Comparison of ENCODE assay signal across 9 mouse cellular contexts in genomic region chr7:30954971-30955520, GRCm38 (mm10). TPM values are rescaled to one million over a fixed set of nuclear protein-coding genes. Genes with fewer than 3 reads are reported as not detected.
DNase-seq lines count a peak whose midpoint lies in the region; ATAC-seq and TF ChIP-seq lines count a peak whose summit lies in the region.
"Had no signal": no experiment of that assay in that cellular context is flagged by ENCODE, and none has a peak within 500 bp of the region (broad histone marks: within the 10 kb centered on the region; RNA-seq: fewer than 3 reads in every experiment).

No protein-coding gene starts in this region.

- DNase-seq in lung, embryonic 14.5 days: no peak
- no peak for DNase-seq in lung, postnatal 14 days
- no peak for DNase-seq in forebrain, embryonic 11.5 days (ENCODE audit: low spot score)
- DNase-seq in layer of hippocampus, adult 8-10 months (ENCODE audit: low spot score in 2 of 2): no peak
- DNase-seq in thymus, adult 2 months: no peak
- DNase-seq in spleen, postnatal 10 days (ENCODE audit: low spot score in 2 of 2): no peak

- peak overlapping the region; percentile 97 for H3K4me3 ChIP-seq in lung, embryonic 14.5 days (ENCODE audit: low read depth, low read length)
- H3K4me3 ChIP-seq in forebrain, embryonic 11.5 days (ENCODE audit: low read depth, low read length): peak overlapping the region; percentile 95
- peak overlapping the region; percentile 92 for H3K4me3 ChIP-seq in intestine, postnatal 0 days (ENCODE audit: low read depth, low read length)
- peak overlapping the region; percentile 94 for H3K4me3 ChIP-seq in neural tube, embryonic 13.5 days
- no peak overlapping the region for H3K4me3 ChIP-seq in thymus, adult 2 months (ENCODE audit: control insufficient read depth, insufficient read depth, low read length)

- TF ChIP-seq POLR2A in thymus, adult 2 months (IDR thresholded peaks at IDR 0.05; ENCODE audit: control insufficient read depth, extremely low read depth, insufficient read depth, low read length, poor library complexity): no peak

- no peaks in the 10 kb centered on the region for H3K4me1 ChIP-seq in lung, embryonic 14.5 days (ENCODE audit: insufficient read depth)
- H3K4me1 ChIP-seq in forebrain, embryonic 11.5 days (replicated peaks; ENCODE audit: control insufficient read depth, insufficient read depth, low read length): peaks cover 10% of the 10 kb centered on the region
- H3K4me1 ChIP-seq in intestine, postnatal 0 days (replicated peaks; ENCODE audit: control insufficient read depth, insufficient read depth, low read length): peaks cover 4% of the 10 kb centered on the region; the same call in 1 of the 2 replicates
- peaks cover 47% of the 10 kb centered on the region for H3K4me1 ChIP-seq in neural tube, embryonic 13.5 days (replicated peaks)
- peaks cover 12% of the 10 kb centered on the region for H3K4me1 ChIP-seq in thymus, adult 2 months (replicated peaks; ENCODE audit: control insufficient read depth, insufficient read depth, low read length)

- WGBS in lung, embryonic 14.5 days: 78% methylated on average over 12 of the region's 12 CpGs
- WGBS in forebrain, embryonic 11.5 days: 90% methylated on average over 12 of the region's 12 CpGs
- 81% methylated on average over 12 of the region's 12 CpGs for WGBS in intestine, postnatal 0 days
- 75% methylated on average over 12 of the region's 12 CpGs for WGBS in neural tube, embryonic 13.5 days
- 94% methylated on average over 12 of the region's 12 CpGs for WGBS in thymus, adult 2 months

- H3K27me3 ChIP-seq in lung, embryonic 14.5 days (ENCODE audit: insufficient read depth, low read length): no peaks in the 10 kb centered on the region
- H3K27me3 ChIP-seq in forebrain, embryonic 11.5 days (ENCODE audit: control insufficient read depth, insufficient read depth, low read length): no peaks in the 10 kb centered on the region
- no peaks in the 10 kb centered on the region for H3K27me3 ChIP-seq in intestine, postnatal 0 days (replicated peaks; ENCODE audit: control insufficient read depth, insufficient read depth, low read length)
- no peaks in the 10 kb centered on the region for H3K27me3 ChIP-seq in neural tube, embryonic 13.5 days
- H3K27me3 ChIP-seq in thymus, adult 2 months (ENCODE audit: control insufficient read depth, insufficient read depth, low read length): no peaks in the 10 kb centered on the region

- no peak for TF ChIP-seq CTCF in lung, embryonic 14.5 days (IDR thresholded peaks at IDR 0.05; ENCODE audit: low read depth)
- no peak for TF ChIP-seq CTCF in intestine, postnatal 0 days (IDR thresholded peaks at IDR 0.05; ENCODE audit: low read depth)
- no peak for TF ChIP-seq CTCF in thymus, adult 2 months (IDR thresholded peaks at IDR 0.05; ENCODE audit: borderline replicate concordance, control insufficient read depth, extremely low read depth, insufficient read depth, low read length, poor library complexity)

- peak overlapping the region; percentile 88 for H3K4me2 ChIP-seq in lung, embryonic 14.5 days
- H3K4me2 ChIP-seq in forebrain, embryonic 11.5 days (ENCODE audit: low read depth, low read length, severe bottlenecking): peak overlapping the region; percentile 90
- H3K4me2 ChIP-seq in intestine, postnatal 0 days (replicated peaks; ENCODE audit: low read depth): peak overlapping the region; percentile 92
- peak overlapping the region; percentile 94 for H3K4me2 ChIP-seq in neural tube, embryonic 13.5 days

- no peaks in the 10 kb centered on the region for H3K9me3 ChIP-seq in lung, embryonic 14.5 days (ENCODE audit: low read depth, low read length)
- H3K9me3 ChIP-seq in forebrain, embryonic 11.5 days (ENCODE audit: control insufficient read depth, low read length): no peaks in the 10 kb centered on the region
- H3K9me3 ChIP-seq in intestine, postnatal 0 days (ENCODE audit: control insufficient read depth): no peaks in the 10 kb centered on the region
- no peaks in the 10 kb centered on the region for H3K9me3 ChIP-seq in neural tube, embryonic 13.5 days

- no peak overlapping the region; the same call in 1 of the 2 replicates for H3K9ac ChIP-seq in lung, embryonic 14.5 days
- no peak overlapping the region; the same call in 1 of the 2 replicates for H3K9ac ChIP-seq in forebrain, embryonic 11.5 days (ENCODE audit: low read length)
- H3K9ac ChIP-seq in intestine, postnatal 0 days (ENCODE audit: low read depth, low read length): no peak overlapping the region
- peak overlapping the region; percentile 100 for H3K9ac ChIP-seq in neural tube, embryonic 13.5 days

- ATAC-seq in lung, embryonic 14.5 days (ENCODE audit: insufficient read depth): no peak
- no peak for ATAC-seq in forebrain, embryonic 11.5 days (replicated peaks; ENCODE audit: low FRiP score)
- no peak for ATAC-seq in intestine, postnatal 0 days
- no peak for ATAC-seq in neural tube, embryonic 13.5 days (ENCODE audit: low read depth)

- no peak overlapping the region for H3K27ac ChIP-seq in lung, embryonic 14.5 days (ENCODE audit: low read depth)
- H3K27ac ChIP-seq in forebrain, embryonic 11.5 days (ENCODE audit: low read depth, low read length): no peak overlapping the region
- no peak overlapping the region for H3K27ac ChIP-seq in intestine, postnatal 0 days (ENCODE audit: low read depth, low read length)
- H3K27ac ChIP-seq in neural tube, embryonic 13.5 days (replicated peaks): no peak overlapping the region
- H3K27ac ChIP-seq in thymus, adult 2 months (ENCODE audit: control insufficient read depth, insufficient read depth, low read length): no peak overlapping the region

- H3K36me3 ChIP-seq in lung, embryonic 14.5 days (ENCODE audit: insufficient read depth): peaks cover 66% of the 10 kb centered on the region
- H3K36me3 ChIP-seq in forebrain, embryonic 11.5 days (ENCODE audit: control insufficient read depth, insufficient read depth, low read length): peaks cover 10% of the 10 kb centered on the region
- H3K36me3 ChIP-seq in intestine, postnatal 0 days (ENCODE audit: control insufficient read depth, insufficient read depth): peaks cover 56% of the 10 kb centered on the region
- peaks cover 66% of the 10 kb centered on the region for H3K36me3 ChIP-seq in neural tube, embryonic 13.5 days
- H3K36me3 ChIP-seq in thymus, adult 2 months (ENCODE audit: control insufficient read depth, insufficient read depth, low read length): peaks cover 48% of the 10 kb centered on the region

RNA-seq across cellular contexts. Expression of gene Usf2, which starts 1.6 kb away (rescaled TPM):
- 21.8 and 23.3 TPM in 2 replicates for polyA plus RNA-seq in lung, embryonic 14.5 days (2014; fragmentation: Nextera tagmentation; extraction: Ambion mirVana)
- polyA plus RNA-seq in forebrain, embryonic 11.5 days (2014; fragmentation: Nextera tagmentation; extraction: Ambion mirVana): 28.4 and 29.3 TPM in 2 replicates
- polyA plus RNA-seq in intestine, postnatal 0 days (2015; fragmentation: Nextera tagmentation; extraction: Ambion mirVana): 13.3 and 15.0 TPM in 2 replicates
- 34.4 TPM in 2 replicates for polyA plus RNA-seq in neural tube, embryonic 13.5 days (2015; fragmentation: Nextera tagmentation; extraction: Ambion mirVana)
- 100 to 1,000 TPM; 118 to 123 (median 120) TPM for total RNA-seq in layer of hippocampus, adult 8-10 months (2022)
- polyA plus RNA-seq in thymus, adult 2 months (2012; rRNA removed): 288 and 342 TPM in 2 replicates

RNA-seq across cellular contexts. Expression of gene Hamp, which starts 11.2 kb away (rescaled TPM):
- not detected in 2 replicates for polyA plus RNA-seq in lung, embryonic 14.5 days (2014; fragmentation: Nextera tagmentation; extraction: Ambion mirVana)
- not detected in 2 replicates for polyA plus RNA-seq in forebrain, embryonic 11.5 days (2014; fragmentation: Nextera tagmentation; extraction: Ambion mirVana)
- 0.43 TPM in 1 of 2 replicates, not detected in the other for polyA plus RNA-seq in intestine, postnatal 0 days (2015; fragmentation: Nextera tagmentation; extraction: Ambion mirVana)
- not detected in 2 replicates for polyA plus RNA-seq in neural tube, embryonic 13.5 days (2015; fragmentation: Nextera tagmentation; extraction: Ambion mirVana)
- total RNA-seq in layer of hippocampus, adult 8-10 months (2022): not detected
- polyA plus RNA-seq in thymus, adult 2 months (2012; rRNA removed): 23.6 and 33.1 TPM in 2 replicates

RNA-seq across cellular contexts. Expression of gene Lsr, which starts 18.2 kb away (rescaled TPM):
- polyA plus RNA-seq in lung, embryonic 14.5 days (2014; fragmentation: Nextera tagmentation; extraction: Ambion mirVana): 66.2 and 67.4 TPM in 2 replicates
- 30.8 and 32.5 TPM in 2 replicates for polyA plus RNA-seq in forebrain, embryonic 11.5 days (2014; fragmentation: Nextera tagmentation; extraction: Ambion mirVana)
- 110 and 118 TPM in 2 replicates for polyA plus RNA-seq in intestine, postnatal 0 days (2015; fragmentation: Nextera tagmentation; extraction: Ambion mirVana)
- polyA plus RNA-seq in neural tube, embryonic 13.5 days (2015; fragmentation: Nextera tagmentation; extraction: Ambion mirVana): 17.0 and 17.6 TPM in 2 replicates
- total RNA-seq in layer of hippocampus, adult 8-10 months (2022): 1 to 10 TPM; 5.1 to 9.0 (median 6.0) TPM
- polyA plus RNA-seq in thymus, adult 2 months (2012; rRNA removed): 27.6 and 34.6 TPM in 2 replicates

RNA-seq across cellular contexts. Expression of gene Fam187b, which starts 18.5 kb away (rescaled TPM):
- 3.6 and 4.9 TPM in 2 replicates for polyA plus RNA-seq in lung, embryonic 14.5 days (2014; fragmentation: Nextera tagmentation; extraction: Ambion mirVana)
- 0.81 and 1.3 TPM in 2 replicates for polyA plus RNA-seq in forebrain, embryonic 11.5 days (2014; fragmentation: Nextera tagmentation; extraction: Ambion mirVana)
- 10.4 and 12.0 TPM in 2 replicates for polyA plus RNA-seq in intestine, postnatal 0 days (2015; fragmentation: Nextera tagmentation; extraction: Ambion mirVana)
- polyA plus RNA-seq in neural tube, embryonic 13.5 days (2015; fragmentation: Nextera tagmentation; extraction: Ambion mirVana): 0.25 and 0.53 TPM in 2 replicates
- total RNA-seq in layer of hippocampus, adult 8-10 months (2022): under 1 TPM in 1 of 4 experiments, not detected in 3; 0.21 TPM
- 1.00 and 1.2 TPM in 2 replicates for polyA plus RNA-seq in thymus, adult 2 months (2012; rRNA removed)

RNA-seq across cellular contexts. Expression of gene Hamp2, which starts 30.6 kb away (rescaled TPM):
- not detected in 2 replicates for polyA plus RNA-seq in lung, embryonic 14.5 days (2014; fragmentation: Nextera tagmentation; extraction: Ambion mirVana)
- not detected in 2 replicates for polyA plus RNA-seq in forebrain, embryonic 11.5 days (2014; fragmentation: Nextera tagmentation; extraction: Ambion mirVana)
- not detected in 2 replicates for polyA plus RNA-seq in intestine, postnatal 0 days (2015; fragmentation: Nextera tagmentation; extraction: Ambion mirVana)
- not detected in 2 replicates for polyA plus RNA-seq in neural tube, embryonic 13.5 days (2015; fragmentation: Nextera tagmentation; extraction: Ambion mirVana)
- total RNA-seq in layer of hippocampus, adult 8-10 months (2022): not detected
- polyA plus RNA-seq in thymus, adult 2 months (2012; rRNA removed): 2.2 and 12.5 TPM in 2 replicates
- total RNA-seq: gastrocnemius, adult 8-10 months had no signal

Comparison
In these comparisons a context has a peak if more than half of its experiments do, and no peak if none do; other contexts are left out.
1. RNA of gene Hamp, which starts 11.2 kb away (polyA plus RNA-seq): 23.6 to 33.1 TPM in thymus, adult 2 months; 0.43 TPM in intestine, postnatal 0 days, not detected in neural tube, embryonic 13.5 days, not detected in lung, embryonic 14.5 days and not detected in forebrain, embryonic 11.5 days; every median in the first group is over 10 times any median in the second.
2. Peak in every context shown above with its lines, with median percentiles within 50 percentile points of each other: H3K4me2 ChIP-seq.